Mouse (Mus musculus) forebrain, postnatal 0 days (tissue): ENCODE results near the gene Nmur1. TPM values are rescaled to one million over a fixed set of nuclear protein-coding genes. Genes with fewer than 3 reads are reported as not detected.

ENCODE experiments used
- ATAC-seq: fragments of 200-750 bp; cut with Nextera tagmentation; 2 replicates; pipeline ENCODE4 v1.8.0; 2017; ENCODE audit warnings: mild to moderate bottlenecking, moderate library complexity
- DNase-seq: peaks from one replicate; pipeline ENCODE4 v3.0.0-alpha.2; 2015
- H3K27ac ChIP-seq: fragments of 300-500 bp; sonication (generic); 2 replicates; pipeline ENCODE4 v1.5.1; 2014; ENCODE audit warnings: low read depth, mild to moderate bottlenecking, antibody characterized with exemption, low read length, moderate library complexity, mixed read lengths
- H3K27me3 ChIP-seq: fragments of 300-500 bp; sonication (generic); 2 replicates; pipeline ENCODE4 v1.6.1; 2014; ENCODE audit warnings: mild to moderate bottlenecking, low read length, mixed read lengths; ENCODE audit not compliant: insufficient read depth
- H3K36me3 ChIP-seq: fragments of 300-500 bp; sonication (generic); 2 replicates; pipeline ENCODE4 v1.6.1; 2014; ENCODE audit warnings: mild to moderate bottlenecking, moderate library complexity; ENCODE audit not compliant: insufficient read depth
- H3K4me1 ChIP-seq: fragments of 300-500 bp; sonication (generic); 2 replicates; pipeline ENCODE4 v1.6.1; 2014; ENCODE audit warnings: antibody characterized with exemption; ENCODE audit not compliant: insufficient read depth
- H3K4me2 ChIP-seq: fragments of 300-500 bp; sonication (generic); 2 replicates; pipeline ENCODE4 v1.6.1; 2014; ENCODE audit warnings: low read depth, mild to moderate bottlenecking, moderate library complexity
- H3K4me3 ChIP-seq: fragments of 300-500 bp; sonication (generic); 2 replicates; pipeline ENCODE4 v1.5.1; 2014; ENCODE audit warnings: low read depth, low read length, mixed read lengths
- H3K9ac ChIP-seq: fragments of 300-500 bp; sonication (generic); 2 replicates; pipeline ENCODE4 v1.6.1; 2014; ENCODE audit warnings: mild to moderate bottlenecking
- H3K9me3 ChIP-seq: fragments of 300-500 bp; sonication (generic); 2 replicates; pipeline ENCODE4 v1.6.1; 2016; ENCODE audit warnings: low read length
- CTCF ChIP-seq: sonication (generic); IDR thresholded peaks from 2 replicates; pipeline ENCODE4 v1.5.1; 2016; ENCODE audit warnings: antibody characterized with exemption, control low read depth, low read depth
- WGBS: fragments of 180-500 bp; shearing (Covaris S2); extraction: QIAGEN DNeasy Blood & Tissue Kit; methylation state at CpG from one replicate; pipeline ENCODE4 v1.1.7; 2014; 5-methylcytosine and 5-hydroxymethylcytosine counted together
- polyA plus RNA-seq: library from polyadenylated mRNA; unstranded; fragments of >200 nt; fragmentation: Nextera tagmentation; extraction: Ambion mirVana; gene quantifications from 2 replicates; pipeline ENCODE4 v1.2.1, GENCODE M21; 2015
- total RNA-seq: library from RNA; depleted of rRNA; stranded (reverse); fragments of >200 nt; gene quantifications from 2 replicates; pipeline ENCODE4 v1.2.3, GENCODE M21; 2014

Gene Nmur1
- total and polyA plus RNA-seq, 2 experiments from 2014 or later: 0.17 to 0.33 TPM

- 19% methylated on average over 12 of the region's 12 CpGs for WGBS
- DNase-seq: no peak
- H3K9ac ChIP-seq: peak overlapping the region; percentile 96
- no peak overlapping the region for H3K27ac ChIP-seq
- H3K36me3 ChIP-seq: peaks cover 21% of the 10 kb centered on the region
- H3K4me2 ChIP-seq: peak overlapping the region; percentile 77
- no peak for TF ChIP-seq CTCF
- no peak for ATAC-seq
- 0 out of 2 replicates have a peak, but pooled peaks cover 10% of the 10 kb centered on the region for H3K4me1 ChIP-seq
- H3K27me3 ChIP-seq: no peaks in the 10 kb centered on the region
- H3K9me3 ChIP-seq: no peaks in the 10 kb centered on the region
- peak overlapping the region; percentile 84 for H3K4me3 ChIP-seq
These were observed 65.6 kb downstream of the Nmur1 start for GRCm38 (mm10) chr1:86360441-86360840.

- H3K9me3 ChIP-seq: no peaks in the 10 kb centered on the region
- ATAC-seq (no peak; the same call in 1 of the 2 replicates), DNase-seq (no peak)
- 0 out of 2 replicates have a peak, but pooled peaks cover 10% of the 10 kb centered on the region for H3K4me1 ChIP-seq
- peak overlapping the region; percentile 96 for H3K9ac ChIP-seq
- no peaks in the 10 kb centered on the region for H3K27me3 ChIP-seq
- peak overlapping the region; percentile 77 for H3K4me2 ChIP-seq
- under 1% methylated on average over 26 of the region's 26 CpGs for WGBS
- peak; percentile 4; the same call in 1 of the 2 replicates for TF ChIP-seq CTCF
- peaks cover 27% of the 10 kb centered on the region for H3K36me3 ChIP-seq
- H3K27ac ChIP-seq: peak overlapping the region; percentile 100
- H3K4me3 ChIP-seq: peak overlapping the region; percentile 84
These were observed 66.2 kb downstream of the Nmur1 start for GRCm38 (mm10) chr1:86359798-86360179.

GRCm38 (mm10) chr1:86358906-86359797 lies 66.9 kb downstream of the Nmur1 start, which contains the start of gene Ncl:
Gene Ncl, minus strand, starts transcription at chr1:86359400.
- DNase-seq (peak; percentile 99), ATAC-seq (peak; percentile 97)
- Histone ChIP-seq H3K9me3 (no peaks in the 10 kb centered on the region), H3K4me1 (0 out of 2 replicates have a peak, but pooled peaks cover 10% of the 10 kb centered on the region), H3K27me3 (no peaks in the 10 kb centered on the region), H3K4me2 (peak within 1 kb of the TSS; percentile 77), H3K36me3 (peaks cover 34% of the 10 kb centered on the region), H3K4me3 (peak within 1 kb of the TSS; percentile 84), H3K9ac (peak within 1 kb of the TSS; percentile 96), H3K27ac (peak within 1 kb of the TSS; percentile 100)
- no peak for TF ChIP-seq CTCF
- 2% methylated on average over 100 of the region's 102 CpGs for WGBS

GRCm38 (mm10) chr1:86358229-86358905 lies 67.7 kb downstream of the Nmur1 start:
- no peak for TF ChIP-seq CTCF
- 5% methylated on average over 41 of the region's 41 CpGs for WGBS
- no peaks in the 10 kb centered on the region for H3K9me3 ChIP-seq
- H3K27ac ChIP-seq: peak overlapping the region; percentile 100
- 0 out of 2 replicates have a peak, but pooled peaks cover 10% of the 10 kb centered on the region for H3K4me1 ChIP-seq
- peak overlapping the region; percentile 84 for H3K4me3 ChIP-seq
- peaks cover 40% of the 10 kb centered on the region for H3K36me3 ChIP-seq
- ATAC-seq (peak; percentile 52), DNase-seq (no peak)
- H3K4me2 ChIP-seq: peak overlapping the region; percentile 77
- H3K9ac ChIP-seq: peak overlapping the region; percentile 96
- no peaks in the 10 kb centered on the region for H3K27me3 ChIP-seq

GRCm38 (mm10) chr1:86354186-86354585 lies 71.8 kb downstream of the Nmur1 start:
- H3K4me1 ChIP-seq: 0 out of 2 replicates have a peak, but pooled peaks cover 3% of the 10 kb centered on the region
- no peaks in the 10 kb centered on the region for H3K9me3 ChIP-seq
- 80% methylated on average over 2 of the region's 2 CpGs for WGBS
- H3K27me3 ChIP-seq: no peaks in the 10 kb centered on the region
- no peak overlapping the region for H3K27ac ChIP-seq
- no peak overlapping the region for H3K9ac ChIP-seq
- H3K4me3 ChIP-seq: no peak overlapping the region
- H3K36me3 ChIP-seq: peaks cover 80% of the 10 kb centered on the region
- DNase-seq (no peak), ATAC-seq (no peak)
- no peak for TF ChIP-seq CTCF
- no peak overlapping the region for H3K4me2 ChIP-seq

- DNase-seq: no peak
These were observed 75.5 kb downstream of the Nmur1 start for GRCm38 (mm10) chr1:86350576-86350975.

More at GRCm38 (mm10) chr1:86350576-86350975, 75.5 kb downstream of the Nmur1 start:
- no peak for ATAC-seq
- 88% methylated on average over 8 of the region's 8 CpGs for WGBS
- no peak for TF ChIP-seq CTCF
- Histone ChIP-seq H3K36me3 (peaks cover 74% of the 10 kb centered on the region), H3K9me3 (no peaks in the 10 kb centered on the region), H3K27me3 (no peaks in the 10 kb centered on the region), H3K9ac (no peak overlapping the region), H3K4me1 (no peaks in the 10 kb centered on the region), H3K27ac (no peak overlapping the region), H3K4me2 (no peak overlapping the region), H3K4me3 (no peak overlapping the region)
